Comparison of ENCODE assay signal across 18 mouse cellular contexts in the genomic region with DNA sequence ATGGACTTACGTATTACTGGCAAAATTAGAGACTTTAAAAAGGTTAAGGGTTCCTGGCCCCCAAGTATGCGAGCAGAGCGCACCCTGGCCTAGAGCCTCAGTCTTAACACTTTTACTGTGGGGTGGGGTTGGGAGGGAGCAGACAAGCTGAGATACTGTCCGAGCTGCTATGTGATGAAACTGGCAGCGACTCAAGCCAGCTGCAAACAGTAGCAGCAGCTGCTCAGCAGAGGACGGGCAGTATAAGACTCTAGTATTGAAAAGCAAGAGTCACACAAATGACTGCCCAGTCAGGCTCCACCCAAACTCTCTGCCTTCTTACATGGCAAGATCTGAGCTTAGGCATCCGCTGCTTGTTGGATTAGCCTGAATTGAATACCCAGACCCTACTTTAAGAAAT.
A peak's percentile ranks its signal among the peaks of the same experiment; 100 is the strongest.
DNase-seq lines count a peak whose midpoint lies in the region; ATAC-seq and TF ChIP-seq lines count a peak whose summit lies in the region.
"Had no signal": no experiment of that assay in that cellular context is flagged by ENCODE, and none has a peak within 500 bp of the region (broad histone marks: within the 10 kb centered on the region; RNA-seq: fewer than 3 reads in every experiment).

No protein-coding gene starts in this region.

- intact Hi-C loops in heart, postnatal 25 days (cut with DNase I) = no loop called here
- intact Hi-C loops in heart, postnatal 14 days (cut with DNase I) = loop anchor here (10.0 kb wide), 1 partner anchor 281 kb away; no protein-coding TSS in a partner anchor

- peak; percentile 30; the same call in 1 of the 2 replicates for ATAC-seq in limb, embryonic 14.5 days (ENCODE audit: low FRiP score, low read depth)
- ATAC-seq in forebrain, postnatal 0 days = no peak
- no peak for ATAC-seq in hindbrain, embryonic 16.5 days
- ATAC-seq: intestine, embryonic 16.5 days; midbrain, embryonic 15.5 days had no signal

- no peaks in the 10 kb centered on the region for H3K36me3 ChIP-seq in limb, embryonic 14.5 days (ENCODE audit: control insufficient read depth, insufficient read depth, low read length)
- H3K36me3 ChIP-seq in limb, embryonic 10.5 days = peaks cover 26% of the 10 kb centered on the region
- H3K36me3 ChIP-seq in forebrain, postnatal 0 days (ENCODE audit: insufficient read depth) = no peaks in the 10 kb centered on the region
- no peaks in the 10 kb centered on the region for H3K36me3 ChIP-seq in hindbrain, embryonic 16.5 days (ENCODE audit: control insufficient read depth, insufficient read depth, low read length)
- H3K36me3 ChIP-seq: hindbrain, embryonic 12.5 days; midbrain, embryonic 15.5 days had no signal

- no peaks in the 10 kb centered on the region for H3K4me1 ChIP-seq in limb, embryonic 14.5 days (ENCODE audit: control insufficient read depth, insufficient read depth, low read length)
- H3K4me1 ChIP-seq in limb, embryonic 10.5 days = no peaks in the 10 kb centered on the region
- no peaks in the 10 kb centered on the region for H3K4me1 ChIP-seq in forebrain, postnatal 0 days (ENCODE audit: insufficient read depth)
- no peaks in the 10 kb centered on the region for H3K4me1 ChIP-seq in hindbrain, embryonic 16.5 days (ENCODE audit: control insufficient read depth, insufficient read depth, low read depth, low read length)
- H3K4me1 ChIP-seq: hindbrain, embryonic 12.5 days; liver, embryonic 13.5 days; midbrain, embryonic 15.5 days had no signal

- H3K4me2 ChIP-seq in limb, embryonic 14.5 days (replicated peaks; ENCODE audit: low read depth, low read length, severe bottlenecking) = no peak overlapping the region
- no peak overlapping the region for H3K4me2 ChIP-seq in forebrain, postnatal 0 days (ENCODE audit: low read depth)
- H3K4me2 ChIP-seq in hindbrain, embryonic 16.5 days (ENCODE audit: low read length) = no peak overlapping the region
- H3K4me2 ChIP-seq: hindbrain, embryonic 12.5 days; liver, embryonic 13.5 days; midbrain, embryonic 15.5 days had no signal

- H3K27ac ChIP-seq in limb, embryonic 14.5 days (replicated peaks; ENCODE audit: low read depth, low read length) = no peak overlapping the region
- H3K27ac ChIP-seq in limb, embryonic 10.5 days = no peak overlapping the region
- no peak overlapping the region for H3K27ac ChIP-seq in forebrain, postnatal 0 days (ENCODE audit: low read depth, low read length)
- H3K27ac ChIP-seq in hindbrain, embryonic 16.5 days (ENCODE audit: low read depth, low read length) = no peak overlapping the region
- H3K27ac ChIP-seq: heart, adult 2 months; hindbrain, embryonic 12.5 days; kidney, postnatal 0 days; liver, embryonic 13.5 days; midbrain, embryonic 15.5 days had no signal

- no peak overlapping the region for H3K9ac ChIP-seq in limb, embryonic 14.5 days (ENCODE audit: low read depth, low read length, severe bottlenecking)
- H3K9ac ChIP-seq in forebrain, postnatal 0 days = no peak overlapping the region
- no peak overlapping the region for H3K9ac ChIP-seq in hindbrain, embryonic 16.5 days (ENCODE audit: low read depth, low read length)
- H3K9ac ChIP-seq: hindbrain, embryonic 12.5 days; liver, embryonic 13.5 days; midbrain, embryonic 15.5 days had no signal

- no peak overlapping the region for H3K4me3 ChIP-seq in limb, embryonic 14.5 days (replicated peaks; ENCODE audit: low read length)
- no peak overlapping the region for H3K4me3 ChIP-seq in limb, embryonic 10.5 days
- H3K4me3 ChIP-seq in forebrain, postnatal 0 days (ENCODE audit: low read depth, low read length) = no peak overlapping the region
- no peak overlapping the region for H3K4me3 ChIP-seq in hindbrain, embryonic 16.5 days (ENCODE audit: low read length)
- H3K4me3 ChIP-seq: heart, adult 2 months; hindbrain, embryonic 12.5 days; liver, embryonic 13.5 days; midbrain, embryonic 15.5 days had no signal

- TF ChIP-seq POLR2A in limb, embryonic 14.5 days (IDR thresholded peaks at IDR 0.05; ENCODE audit: borderline replicate concordance, extremely low read depth, insufficient read depth, insufficient read length) = no peak

- WGBS in limb, embryonic 14.5 days = 75% methylated on average over 7 of the region's 7 CpGs
- WGBS in limb, embryonic 10.5 days = 90% methylated on average over 7 of the region's 7 CpGs
- 79% methylated on average over 7 of the region's 7 CpGs for WGBS in forebrain, postnatal 0 days
- WGBS in hindbrain, embryonic 16.5 days = 79% methylated on average over 7 of the region's 7 CpGs

- H3K27me3 ChIP-seq in limb, embryonic 14.5 days (ENCODE audit: control insufficient read depth, insufficient read depth, low read length) = no peaks in the 10 kb centered on the region
- no peaks in the 10 kb centered on the region for H3K27me3 ChIP-seq in limb, embryonic 10.5 days (ENCODE audit: low read depth, poor library complexity, severe bottlenecking)
- no peaks in the 10 kb centered on the region for H3K27me3 ChIP-seq in forebrain, postnatal 0 days (ENCODE audit: insufficient read depth, low read length)
- no peaks in the 10 kb centered on the region for H3K27me3 ChIP-seq in hindbrain, embryonic 16.5 days (replicated peaks; ENCODE audit: control insufficient read depth, insufficient read depth, low read length)
- H3K27me3 ChIP-seq: hindbrain, embryonic 12.5 days; liver, embryonic 13.5 days; midbrain, embryonic 15.5 days had no signal

- no peak for TF ChIP-seq CTCF in forebrain, postnatal 0 days (IDR thresholded peaks at IDR 0.05; ENCODE audit: low read depth)

- DNase-seq in heart, adult 18-20 months = peak; percentile 27 to 30
- no peak for DNase-seq in heart, postnatal 25 days (ENCODE audit: low spot score)
- DNase-seq in limb, embryonic 14.5 days (ENCODE audit: low spot score) = peak; percentile 34
- no peak for DNase-seq in limb, embryonic 10.5 days (ENCODE audit: low spot score)
- peak; percentile 42 to 48 for DNase-seq in heart, postnatal 14 days
- DNase-seq in lung, postnatal 36 days = peak; percentile 10
- no peak for DNase-seq in forebrain, postnatal 0 days
- DNase-seq: adrenal gland, postnatal 10 days; cerebellum, adult 9-11 months; left cerebral cortex, postnatal 4 days; liver, embryonic 13.5 days; thymus, postnatal 4 days had no signal

- H3K9me3 ChIP-seq in limb, embryonic 14.5 days (ENCODE audit: control insufficient read depth, low read length) = no peaks in the 10 kb centered on the region
- no peaks in the 10 kb centered on the region for H3K9me3 ChIP-seq in limb, embryonic 10.5 days (replicated peaks)
- H3K9me3 ChIP-seq in forebrain, postnatal 0 days (ENCODE audit: low read length) = no peaks in the 10 kb centered on the region
- H3K9me3 ChIP-seq in hindbrain, embryonic 16.5 days (ENCODE audit: control insufficient read depth, low read length) = no peaks in the 10 kb centered on the region
- H3K9me3 ChIP-seq: hindbrain, embryonic 12.5 days; liver, embryonic 13.5 days; midbrain, embryonic 15.5 days had no signal

Comparison
In these comparisons a context has a peak if more than half of its experiments do, and no peak if none do; other contexts are left out.
1. DNase-seq: peak in heart, adult 18-20 months (2 of 2), limb, embryonic 14.5 days (single experiment), heart, postnatal 14 days (2 of 2) and lung, postnatal 36 days (single experiment); none in heart, postnatal 25 days (single experiment), limb, embryonic 10.5 days (single experiment) and forebrain, postnatal 0 days (single experiment).